Mouse (Mus musculus) midbrain, embryonic 11.5 days (tissue): ENCODE data around the gene Serpinb1a. TPM values are rescaled to one million over a fixed set of nuclear protein-coding genes. Genes with fewer than 3 reads are reported as not detected.

ENCODE experiments used
- ATAC-seq: fragments of 200-750 bp; cut with Nextera tagmentation; 2 replicates; pipeline ENCODE4 v1.8.0; 2017; ENCODE audit warnings: moderate TSS enrichment, moderate library complexity; ENCODE audit not compliant: low FRiP score
- DNase-seq: peaks from one replicate; pipeline ENCODE4 v3.0.0; 2015; ENCODE audit warnings: low spot score; ENCODE audit errors: missing footprints
- H3K27ac ChIP-seq: fragments of 300-500 bp; sonication (generic); 2 replicates; pipeline ENCODE4 v1.5.1; 2014; ENCODE audit warnings: low read depth, low read length
- H3K27me3 ChIP-seq: fragments of 300-500 bp; sonication (generic); 2 replicates; pipeline ENCODE4 v1.6.1; 2014; ENCODE audit warnings: mild to moderate bottlenecking, low read length, moderate library complexity, mixed read lengths; ENCODE audit not compliant: control insufficient read depth, insufficient read depth
- H3K36me3 ChIP-seq: fragments of 300-500 bp; sonication (generic); 2 replicates; pipeline ENCODE4 v1.6.1; 2014; ENCODE audit warnings: mild to moderate bottlenecking, low read length, moderate library complexity, mixed read lengths; ENCODE audit not compliant: control insufficient read depth, insufficient read depth
- H3K4me1 ChIP-seq: fragments of 300-500 bp; sonication (generic); 2 replicates; pipeline ENCODE4 v1.6.1; 2014; ENCODE audit warnings: low read length; ENCODE audit not compliant: control insufficient read depth, insufficient read depth
- H3K4me2 ChIP-seq: fragments of 300-500 bp; sonication (generic); 2 replicates; pipeline ENCODE4 v1.6.1; 2014; ENCODE audit warnings: mild to moderate bottlenecking, moderate library complexity
- H3K4me3 ChIP-seq: fragments of 300-500 bp; sonication (generic); 2 replicates; pipeline ENCODE4 v1.5.1; 2014; ENCODE audit warnings: low read depth, low read length
- H3K9ac ChIP-seq: fragments of 300-500 bp; sonication (generic); 2 replicates; pipeline ENCODE4 v1.6.1; 2014; ENCODE audit warnings: low read length
- H3K9me3 ChIP-seq: fragments of 300-500 bp; sonication (generic); 2 replicates; pipeline ENCODE4 v1.6.1; 2016; ENCODE audit warnings: low read length; ENCODE audit not compliant: control insufficient read depth
- WGBS: fragments of 180-500 bp; shearing (Covaris S2); extraction: QIAGEN DNeasy Blood & Tissue Kit; methylation state at CpG from one replicate; pipeline ENCODE4 v1.1.7; 2014; 5-methylcytosine and 5-hydroxymethylcytosine counted together
- polyA plus RNA-seq: library from polyadenylated mRNA; unstranded; fragments of >200 nt; fragmentation: Nextera tagmentation; extraction: Ambion mirVana; gene quantifications from 2 replicates; pipeline ENCODE4 v1.2.1, GENCODE M21; 2014

Serpinb1a gene
- polyA plus RNA-seq, 1 experiment from 2014 or later: 2.9 TPM

- Histone ChIP-seq H3K9ac (no peak overlapping the region), H3K27me3 (no peaks in the 10 kb centered on the region), H3K4me3 (no peak overlapping the region), H3K4me1 (no peaks in the 10 kb centered on the region), H3K36me3 (peaks cover 7% of the 10 kb centered on the region; the same call in 1 of the 2 replicates), H3K9me3 (no peaks in the 10 kb centered on the region), H3K27ac (no peak overlapping the region), H3K4me2 (no peak overlapping the region)
- DNase-seq (no peak), ATAC-seq (no peak)
- 92% methylated on average over 5 of the region's 5 CpGs for WGBS
Measured at GRCm38 (mm10) chr13:32819926-32820325, 31.1 kb downstream of the Serpinb1a start.

DNA sequence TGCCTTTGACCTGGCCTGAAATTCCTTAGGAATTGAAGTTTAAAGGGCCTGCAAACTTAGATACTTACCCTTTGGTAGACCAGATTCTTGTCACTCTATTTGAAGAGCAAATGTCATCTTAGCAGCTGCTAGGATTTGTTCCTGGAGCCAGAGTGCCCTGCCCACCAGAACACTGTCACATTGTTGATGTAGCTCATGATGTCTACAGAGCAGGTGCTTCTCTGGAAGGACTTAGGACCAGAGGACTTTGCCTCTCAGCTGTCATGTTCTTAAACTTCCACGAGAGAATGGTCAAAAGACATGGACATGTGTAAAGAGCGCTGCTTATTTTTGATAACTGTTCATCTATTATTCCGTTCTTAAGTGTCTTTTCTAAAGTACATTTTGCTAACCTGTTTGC lies 31.7 kb downstream of the Serpinb1a start:
- peaks cover 9% of the 10 kb centered on the region for H3K36me3 ChIP-seq

DNA sequence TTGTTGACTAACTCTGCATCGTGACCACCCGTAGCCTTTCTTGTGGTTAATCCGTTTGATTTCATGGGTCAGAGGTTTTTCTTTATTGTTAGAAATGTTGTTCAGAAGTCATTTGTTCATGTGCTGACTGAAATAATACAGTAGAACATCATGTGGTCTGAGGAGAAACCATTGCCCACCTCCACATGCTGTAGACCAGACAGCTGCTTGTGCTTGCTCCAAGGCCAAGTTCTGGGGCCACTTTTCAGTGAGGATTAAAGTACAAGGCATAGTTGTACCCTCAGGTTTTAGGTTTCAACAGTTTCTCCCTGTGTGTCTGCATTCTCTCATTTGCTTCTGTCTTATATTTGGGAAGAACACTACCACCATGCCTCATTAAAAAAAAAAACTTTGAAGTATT lies 43.4 kb downstream of the Serpinb1a start:
- Histone ChIP-seq H3K4me1 (peaks cover 20% of the 10 kb centered on the region), H3K4me3 (no peak overlapping the region), H3K27me3 (no peaks in the 10 kb centered on the region), H3K27ac (no peak overlapping the region), H3K36me3 (peaks cover 2% of the 10 kb centered on the region; the same call in 1 of the 2 replicates), H3K4me2 (no peak overlapping the region), H3K9me3 (no peaks in the 10 kb centered on the region), H3K9ac (no peak overlapping the region)
- WGBS: 28% methylated on average over 3 of the region's 3 CpGs
- no peak for DNase-seq
- ATAC-seq: no peak

More for the DNA sequence above, 31.7 kb downstream of the Serpinb1a start:
- no peak overlapping the region for H3K4me3 ChIP-seq
- H3K4me2 ChIP-seq: no peak overlapping the region
- WGBS: 95% methylated on average over 3 of the region's 3 CpGs
- ATAC-seq: no peak
- no peaks in the 10 kb centered on the region for H3K4me1 ChIP-seq
- no peak for DNase-seq
- no peak overlapping the region for H3K27ac ChIP-seq
- no peak overlapping the region for H3K9ac ChIP-seq
- H3K9me3 ChIP-seq: no peaks in the 10 kb centered on the region
- no peaks in the 10 kb centered on the region for H3K27me3 ChIP-seq

DNA sequence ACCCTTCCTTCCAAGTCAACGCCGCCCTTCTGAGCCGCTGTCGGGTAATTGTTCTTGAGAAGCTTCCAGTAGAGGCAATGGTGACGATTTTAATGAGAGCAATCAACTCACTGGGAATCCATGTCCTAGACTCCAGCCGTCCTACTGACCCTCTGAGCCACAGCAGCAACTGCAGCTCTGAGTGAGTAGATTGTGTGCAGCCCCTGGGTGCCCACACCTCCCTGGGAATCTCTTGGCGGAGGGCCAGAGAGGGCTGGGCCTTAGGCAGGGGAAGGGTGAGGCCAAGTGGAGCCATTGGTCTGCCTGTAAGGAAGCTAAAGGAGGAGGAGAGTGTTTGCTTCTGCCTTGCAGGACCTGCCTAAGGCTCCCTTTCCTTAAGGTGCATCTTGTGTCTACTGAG lies 44.2 kb downstream of the Serpinb1a start:
- no peak overlapping the region for H3K27ac ChIP-seq
- no peak overlapping the region for H3K4me2 ChIP-seq
- ATAC-seq (no peak), DNase-seq (no peak)
- peaks cover 20% of the 10 kb centered on the region for H3K4me1 ChIP-seq
- H3K4me3 ChIP-seq: no peak overlapping the region
- H3K9me3 ChIP-seq: no peaks in the 10 kb centered on the region
- peaks cover 2% of the 10 kb centered on the region; the same call in 1 of the 2 replicates for H3K36me3 ChIP-seq
- WGBS: 77% methylated on average over 7 of the region's 7 CpGs
- no peaks in the 10 kb centered on the region for H3K27me3 ChIP-seq
- no peak overlapping the region for H3K9ac ChIP-seq

GRCm38 (mm10) chr13:32803701-32804345 lies 47.2 kb downstream of the Serpinb1a start:
- DNase-seq (no peak), ATAC-seq (no peak)
- Histone ChIP-seq H3K36me3 (peaks cover 2% of the 10 kb centered on the region; the same call in 1 of the 2 replicates), H3K4me1 (peaks cover 20% of the 10 kb centered on the region), H3K9me3 (no peaks in the 10 kb centered on the region), H3K27me3 (no peaks in the 10 kb centered on the region), H3K4me2 (peak overlapping the region; percentile 89), H3K9ac (no peak overlapping the region; the same call in 1 of the 2 replicates), H3K4me3 (peak overlapping the region; percentile 74), H3K27ac (no peak overlapping the region)
- 65% methylated on average over 4 of the region's 4 CpGs for WGBS

DNA sequence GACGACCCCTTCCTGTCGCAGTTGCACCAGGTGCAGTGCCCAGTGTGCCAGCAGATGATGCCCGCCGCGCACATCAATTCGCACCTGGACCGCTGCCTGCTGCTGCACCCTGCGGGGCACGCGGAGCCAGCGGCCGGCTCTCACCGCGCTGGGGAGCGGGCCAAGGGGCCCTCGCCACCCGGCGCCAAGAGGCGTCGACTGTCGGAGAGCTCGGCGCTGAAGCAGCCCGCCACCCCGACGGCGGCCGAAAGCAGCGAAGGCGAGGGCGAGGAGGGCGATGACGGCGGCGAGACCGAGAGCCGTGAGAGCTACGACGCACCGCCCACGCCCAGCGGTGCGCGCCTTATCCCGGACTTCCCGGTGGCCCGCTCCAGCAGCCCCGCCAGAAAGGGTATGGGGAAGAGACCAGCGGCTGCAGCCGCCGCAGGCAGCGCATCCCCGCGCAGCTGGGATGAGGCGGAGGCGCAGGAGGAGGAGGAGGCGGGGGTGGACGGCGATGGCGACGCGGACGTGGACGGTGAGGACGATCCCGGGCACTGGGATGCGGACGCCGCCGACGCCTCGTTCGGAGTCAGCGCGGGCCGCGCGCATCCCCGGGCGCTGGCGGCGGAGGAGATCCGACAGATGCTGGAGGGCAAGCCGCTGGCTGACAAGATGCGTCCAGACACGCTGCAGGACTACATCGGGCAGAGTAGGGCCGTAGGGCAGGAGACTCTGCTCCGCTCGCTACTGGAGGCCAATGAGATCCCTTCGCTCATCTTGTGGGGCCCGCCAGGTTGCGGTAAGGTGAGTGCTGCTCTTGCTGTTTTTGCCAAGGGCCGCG lies 48.5 kb downstream of the Serpinb1a start, which contains the start of gene D930007J09Rik:
Gene D930007J09Rik (minus strand): TSS at position 591 of the 823 bp plus-strand sequence.
- H3K27ac ChIP-seq: peak within 1 kb of the TSS; percentile 48
- WGBS: under 1% methylated on average over 94 of the region's 95 CpGs
- peak within 1 kb of the TSS; percentile 82 for H3K9ac ChIP-seq

DNA sequence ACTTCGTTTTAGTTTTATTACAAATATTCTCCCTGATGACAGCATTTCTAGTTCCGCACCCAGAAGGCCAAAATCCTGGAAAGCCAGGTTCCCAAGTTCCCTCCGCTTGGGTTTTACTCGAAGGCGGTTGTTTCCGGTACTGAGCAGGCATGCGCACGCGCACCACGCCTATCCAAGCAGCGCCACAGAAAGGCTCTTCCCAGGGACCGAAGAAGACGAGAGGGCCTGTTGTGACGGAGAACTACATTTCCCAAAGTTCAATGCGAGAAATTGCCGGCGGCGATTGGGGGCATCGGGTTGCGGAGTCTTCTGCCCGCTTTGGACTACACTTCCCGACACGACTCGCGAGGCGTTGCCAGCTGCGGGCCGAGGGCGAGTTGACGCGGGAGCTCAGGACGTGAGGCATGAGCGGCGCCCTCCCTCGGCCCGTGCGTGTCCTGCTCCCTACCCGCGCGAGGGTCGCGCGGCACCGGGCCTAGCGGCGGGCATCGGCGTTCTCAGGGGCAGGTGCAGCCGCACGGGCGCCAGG lies 49.2 kb downstream of the Serpinb1a start, which contains the start of gene Wrnip1:
Gene Wrnip1 (plus strand): TSS at position 346 of the 529 bp plus-strand sequence.
- peak within 1 kb of the TSS; percentile 74 for H3K4me3 ChIP-seq
- H3K4me2 ChIP-seq: peak within 1 kb of the TSS; percentile 89
- under 1% methylated on average over 50 of the region's 51 CpGs for WGBS
- H3K9me3 ChIP-seq: no peaks in the 10 kb centered on the region
- H3K27ac ChIP-seq: peak within 1 kb of the TSS; percentile 48
- H3K4me1 ChIP-seq: peaks cover 16% of the 10 kb centered on the region
- H3K27me3 ChIP-seq: no peaks in the 10 kb centered on the region
- peaks cover under 1% of the 10 kb centered on the region; the same call in 1 of the 2 replicates for H3K36me3 ChIP-seq
- peak; percentile 99 for DNase-seq
- ATAC-seq: peak; percentile 98
- H3K9ac ChIP-seq: peak within 1 kb of the TSS; percentile 82

More for the DNA sequence above, 48.5 kb downstream of the Serpinb1a start, which contains the start of gene D930007J09Rik:
- Histone ChIP-seq H3K27me3 (no peaks in the 10 kb centered on the region), H3K4me1 (peaks cover 16% of the 10 kb centered on the region), H3K4me3 (peak within 1 kb of the TSS; percentile 74), H3K4me2 (peak within 1 kb of the TSS; percentile 89), H3K9me3 (no peaks in the 10 kb centered on the region), H3K36me3 (peaks cover 2% of the 10 kb centered on the region; the same call in 1 of the 2 replicates)
- ATAC-seq (peak; percentile 33), DNase-seq (peak; percentile 96)

DNA sequence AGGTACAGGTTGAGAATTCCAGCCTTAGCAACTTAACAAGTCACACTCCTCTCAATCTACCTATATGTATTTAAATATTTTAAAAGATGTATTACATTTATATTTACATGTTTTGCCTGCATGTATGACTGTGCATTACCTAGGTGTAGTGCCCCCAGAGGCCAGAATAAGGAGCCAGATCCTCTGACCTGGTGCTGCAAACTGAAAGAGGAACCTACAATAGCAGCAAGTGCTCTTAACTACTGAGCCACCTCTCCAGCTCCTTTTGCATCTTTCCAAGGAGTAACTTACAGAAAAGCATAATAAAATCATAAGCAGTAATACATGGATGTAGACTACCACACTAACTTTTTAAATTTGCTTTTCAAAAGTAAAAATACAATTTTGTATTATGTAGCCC lies 50.1 kb downstream of the Serpinb1a start:
- no peak overlapping the region for H3K4me3 ChIP-seq
- H3K27ac ChIP-seq: no peak overlapping the region
- no peaks in the 10 kb centered on the region for H3K36me3 ChIP-seq
- DNase-seq: no peak
- no peaks in the 10 kb centered on the region for H3K9me3 ChIP-seq
- no peak for ATAC-seq
- H3K4me2 ChIP-seq: peak overlapping the region; percentile 53
- H3K4me1 ChIP-seq: peaks cover 16% of the 10 kb centered on the region
- no peaks in the 10 kb centered on the region for H3K27me3 ChIP-seq
- no peak overlapping the region for H3K9ac ChIP-seq
